12 mouse cellular contexts compared by ENCODE assay signal in genomic region chr10:63784808-63785535, GRCm38 (mm10).
DNase-seq lines count a peak whose midpoint lies in the region; ATAC-seq and TF ChIP-seq lines count a peak whose summit lies in the region.
"Had no signal": no experiment of that assay in that cellular context is flagged by ENCODE, and none has a peak within 500 bp of the region (broad histone marks: within the 10 kb centered on the region; RNA-seq: fewer than 3 reads in every experiment).

No protein-coding gene starts in this region.

- no peaks in the 10 kb centered on the region for H3K27me3 ChIP-seq in cerebellum, adult 2 months (ENCODE audit: control insufficient read depth, insufficient read depth, low read length)
- H3K27me3 ChIP-seq in kidney, embryonic 16.5 days (ENCODE audit: insufficient read depth, low read length), result no peaks in the 10 kb centered on the region
- H3K27me3 ChIP-seq in heart, embryonic 15.5 days, result no peaks in the 10 kb centered on the region
- H3K27me3 ChIP-seq: megakaryocyte, embryonic 14.5 days; stomach, embryonic 15.5 days had no signal

- H3K4me3 ChIP-seq in cerebellum, adult 2 months (replicated peaks; ENCODE audit: insufficient read depth, low read depth, low read length), result no peak overlapping the region
- no peak overlapping the region for H3K4me3 ChIP-seq in kidney, embryonic 16.5 days (ENCODE audit: low read length)
- H3K4me3 ChIP-seq in heart, embryonic 15.5 days, result no peak overlapping the region
- H3K4me3 ChIP-seq: megakaryocyte, embryonic 14.5 days; stomach, embryonic 15.5 days had no signal

- no peak for TF ChIP-seq CTCF in cerebellum, adult 2 months (IDR thresholded peaks at IDR 0.05; ENCODE audit: borderline replicate concordance, insufficient read depth, low read depth, low read length)

- DNase-seq in cerebellum, adult 2 months, result peak; percentile 6 to 8
- no peak for DNase-seq in cerebellum, adult 9-10 months
- DNase-seq in kidney, adult 9 months, result no peak
- peak; percentile 5 for DNase-seq in lung, postnatal 14 days
- DNase-seq in thymus, postnatal 10 days (ENCODE audit: low spot score in 2 of 2), result no peak
- no peak for DNase-seq in testis, postnatal 10 days (ENCODE audit: low spot score)
- DNase-seq: adrenal gland, adult 8-10 months had no signal

- TF ChIP-seq POLR2A in cerebellum, adult 2 months (IDR thresholded peaks at IDR 0.05; ENCODE audit: borderline replicate concordance, insufficient read depth, low read length), result no peak

- H3K9ac ChIP-seq in kidney, embryonic 16.5 days (replicated peaks; ENCODE audit: low read length), result no peak overlapping the region
- H3K9ac ChIP-seq in heart, embryonic 15.5 days, result no peak overlapping the region
- H3K9ac ChIP-seq: stomach, embryonic 15.5 days had no signal

- WGBS in cerebellum, adult 2 months, result 50% methylated on average over 20 of the region's 20 CpGs
- WGBS in kidney, embryonic 16.5 days, result 66% methylated on average over 20 of the region's 20 CpGs
- 60% methylated on average over 20 of the region's 20 CpGs for WGBS in heart, embryonic 15.5 days

- H3K4me2 ChIP-seq in kidney, embryonic 16.5 days (replicated peaks; ENCODE audit: low read depth, low read length), result no peak overlapping the region
- H3K4me2 ChIP-seq in heart, embryonic 15.5 days, result peak overlapping the region; percentile 34; the same call in 1 of the 2 replicates
- H3K4me2 ChIP-seq: liver, embryonic 11.5 days; stomach, embryonic 15.5 days had no signal

- ATAC-seq in kidney, embryonic 16.5 days (ENCODE audit: low FRiP score, low TSS enrichment), result peak; percentile 31; the same call in 1 of the 2 replicates
- ATAC-seq in heart, embryonic 15.5 days (replicated peaks; ENCODE audit: insufficient number of reproducible peaks, insufficient read depth, low FRiP score, low read depth), result peak; percentile 53; the same call in 1 of the 2 replicates

- H3K9me3 ChIP-seq in kidney, embryonic 16.5 days (ENCODE audit: low read length), result no peaks in the 10 kb centered on the region
- H3K9me3 ChIP-seq in heart, embryonic 15.5 days (replicated peaks), result no peaks in the 10 kb centered on the region
- H3K9me3 ChIP-seq: stomach, embryonic 15.5 days had no signal

- no peaks in the 10 kb centered on the region for H3K36me3 ChIP-seq in kidney, embryonic 16.5 days (ENCODE audit: insufficient read depth, low read length)
- no peaks in the 10 kb centered on the region for H3K36me3 ChIP-seq in heart, embryonic 15.5 days
- H3K36me3 ChIP-seq: stomach, embryonic 15.5 days had no signal

- no peaks in the 10 kb centered on the region for H3K4me1 ChIP-seq in cerebellum, adult 2 months (ENCODE audit: control insufficient read depth, insufficient read depth, low read length)
- no peaks in the 10 kb centered on the region for H3K4me1 ChIP-seq in kidney, embryonic 16.5 days (ENCODE audit: insufficient read depth, low read length)
- H3K4me1 ChIP-seq in heart, embryonic 15.5 days (replicated peaks), result peaks cover 13% of the 10 kb centered on the region
- H3K4me1 ChIP-seq: megakaryocyte, embryonic 14.5 days; stomach, embryonic 15.5 days had no signal

- H3K27ac ChIP-seq in cerebellum, adult 2 months (ENCODE audit: insufficient read depth, low read length), result no peak overlapping the region
- H3K27ac ChIP-seq in kidney, embryonic 16.5 days (ENCODE audit: low read length), result no peak overlapping the region
- H3K27ac ChIP-seq in heart, embryonic 15.5 days, result peak overlapping the region; percentile 40
- H3K27ac ChIP-seq: stomach, embryonic 15.5 days had no signal

Comparison
In these comparisons a context has a peak if more than half of its experiments do, and no peak if none do; other contexts are left out.
1. DNase-seq: peak in cerebellum, adult 2 months (2 of 2) and lung, postnatal 14 days (single experiment); none in cerebellum, adult 9-10 months (single experiment), kidney, adult 9 months (single experiment), thymus, postnatal 10 days (0 of 2) and testis, postnatal 10 days (single experiment).